Mouse (Mus musculus): ENCODE data around the gene Arhgap45. TPM values are rescaled to one million over a fixed set of nuclear protein-coding genes. Genes with fewer than 3 reads are reported as not detected.

Gene Arhgap45
- total and polyA plus RNA-seq, 2 experiments from 2014 or later = 1.7 to 2.3 TPM

- WGBS = 94% methylated on average over 21 of the region's 21 CpGs
- no peaks in the 10 kb centered on the region for H3K9me3 ChIP-seq (ENCODE audit: low read length)
- no peak overlapping the region for H3K4me3 ChIP-seq (ENCODE audit: low read depth, low read length)
- H3K36me3 ChIP-seq (ENCODE audit: insufficient read depth) = peaks cover 42% of the 10 kb centered on the region
- no peak for TF ChIP-seq CTCF (IDR thresholded peaks at IDR 0.05; ENCODE audit: low read depth)
- no peak overlapping the region for H3K27ac ChIP-seq (ENCODE audit: low read depth, low read length)
- peaks cover 12% of the 10 kb centered on the region for H3K27me3 ChIP-seq (ENCODE audit: insufficient read depth, low read length)
- H3K9ac ChIP-seq = no peak overlapping the region
- no peak overlapping the region for H3K4me2 ChIP-seq (ENCODE audit: low read depth)
- DNase-seq (no peak), ATAC-seq (no peak)
- H3K4me1 ChIP-seq (ENCODE audit: insufficient read depth) = no peaks in the 10 kb centered on the region
Measured at GRCm38 (mm10) chr10:79974087-79974486, 42.4 kb upstream of the Arhgap45 start.

- Histone ChIP-seq H3K27ac (ENCODE audit: low read depth, low read length) (no peak overlapping the region), H3K9ac (no peak overlapping the region), H3K4me3 (ENCODE audit: low read depth, low read length) (no peak overlapping the region), H3K27me3 (ENCODE audit: insufficient read depth, low read length) (peaks cover 12% of the 10 kb centered on the region), H3K36me3 (ENCODE audit: insufficient read depth) (peaks cover 45% of the 10 kb centered on the region), H3K9me3 (ENCODE audit: low read length) (no peaks in the 10 kb centered on the region), H3K4me1 (ENCODE audit: insufficient read depth) (no peaks in the 10 kb centered on the region), H3K4me2 (ENCODE audit: low read depth) (no peak overlapping the region)
- ATAC-seq (no peak), DNase-seq (no peak)
- WGBS = 89% methylated on average over 8 of the region's 8 CpGs
- TF ChIP-seq CTCF (IDR thresholded peaks at IDR 0.05; ENCODE audit: low read depth) = no peak
Measured at GRCm38 (mm10) chr10:79974668-79975067, 41.8 kb upstream of the Arhgap45 start.

DNA sequence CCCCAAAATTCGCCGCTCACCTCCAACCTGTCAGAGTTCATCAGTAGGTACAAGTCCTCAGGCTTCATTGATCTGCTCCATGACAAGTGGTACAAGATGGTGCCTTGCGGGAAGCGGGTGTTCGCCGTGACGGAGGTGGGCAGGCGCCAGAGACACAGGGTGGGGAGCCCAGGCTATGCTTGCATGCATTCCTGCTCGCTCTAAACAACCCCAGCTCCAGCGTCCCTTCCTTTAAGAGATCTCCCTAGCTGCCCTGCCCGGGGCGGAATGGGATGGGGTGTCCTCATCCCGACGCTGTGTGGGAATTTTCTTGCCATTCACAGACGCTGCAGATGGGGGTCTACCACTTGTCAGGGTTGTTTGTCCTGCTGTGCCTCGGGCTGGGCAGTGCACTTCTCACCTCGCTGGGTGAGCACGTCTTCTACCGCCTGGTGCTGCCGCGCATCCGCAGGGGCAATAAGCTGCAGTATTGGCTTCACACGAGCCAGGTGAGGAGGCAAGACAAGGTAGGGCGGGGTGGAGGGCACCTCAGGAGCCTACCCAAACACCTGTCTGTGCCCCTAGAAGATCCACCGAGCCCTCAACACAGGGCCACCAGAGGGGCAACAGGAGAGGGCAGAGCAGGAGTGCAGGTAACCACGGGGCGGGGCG, 40.3 kb upstream of the Arhgap45 start:
- no peaks in the 10 kb centered on the region for H3K4me1 ChIP-seq (ENCODE audit: insufficient read depth)
- WGBS = 90% methylated on average over 27 of the region's 28 CpGs
- no peak overlapping the region for H3K4me3 ChIP-seq (ENCODE audit: low read depth, low read length)
- ATAC-seq (no peak), DNase-seq (no peak)
- no peak for TF ChIP-seq CTCF (IDR thresholded peaks at IDR 0.05; ENCODE audit: low read depth)
- no peak overlapping the region for H3K27ac ChIP-seq (ENCODE audit: low read depth, low read length)
- no peaks in the 10 kb centered on the region for H3K9me3 ChIP-seq (ENCODE audit: low read length)
- no peak overlapping the region for H3K9ac ChIP-seq
- H3K27me3 ChIP-seq (ENCODE audit: insufficient read depth, low read length) = peaks cover 11% of the 10 kb centered on the region
- H3K36me3 ChIP-seq (ENCODE audit: insufficient read depth) = peaks cover 45% of the 10 kb centered on the region
- H3K4me2 ChIP-seq (ENCODE audit: low read depth) = no peak overlapping the region

DNA sequence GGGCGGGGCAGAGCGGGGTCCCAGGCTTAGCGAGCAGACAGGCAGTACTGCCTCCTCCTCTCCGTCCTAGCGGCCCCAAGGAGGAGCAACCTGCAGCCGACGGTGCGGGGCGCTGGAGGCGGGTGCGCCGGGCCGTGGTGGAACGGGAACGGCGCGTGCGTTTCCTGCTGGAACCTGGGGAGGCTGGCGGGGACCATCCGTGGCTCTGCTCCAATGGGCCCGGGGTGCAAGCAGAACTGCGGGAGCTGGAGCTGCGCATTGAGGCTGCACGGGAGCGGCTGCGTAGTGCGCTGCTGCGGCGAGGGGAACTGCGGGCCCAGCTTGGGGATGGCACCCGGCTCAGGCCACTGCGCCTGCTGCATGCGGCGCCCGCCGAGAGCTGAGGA, 39.7 kb upstream of the Arhgap45 start:
- no peak for TF ChIP-seq CTCF (IDR thresholded peaks at IDR 0.05; ENCODE audit: low read depth)
- Histone ChIP-seq H3K4me3 (ENCODE audit: low read depth, low read length) (no peak overlapping the region), H3K9ac (no peak overlapping the region), H3K27me3 (ENCODE audit: insufficient read depth, low read length) (peaks cover 6% of the 10 kb centered on the region), H3K27ac (ENCODE audit: low read depth, low read length) (no peak overlapping the region), H3K9me3 (ENCODE audit: low read length) (no peaks in the 10 kb centered on the region), H3K36me3 (ENCODE audit: insufficient read depth) (peaks cover 45% of the 10 kb centered on the region), H3K4me2 (ENCODE audit: low read depth) (no peak overlapping the region), H3K4me1 (ENCODE audit: insufficient read depth) (no peaks in the 10 kb centered on the region)
- no peak for ATAC-seq
- WGBS = 79% methylated on average over 29 of the region's 36 CpGs
- no peak for DNase-seq

DNA sequence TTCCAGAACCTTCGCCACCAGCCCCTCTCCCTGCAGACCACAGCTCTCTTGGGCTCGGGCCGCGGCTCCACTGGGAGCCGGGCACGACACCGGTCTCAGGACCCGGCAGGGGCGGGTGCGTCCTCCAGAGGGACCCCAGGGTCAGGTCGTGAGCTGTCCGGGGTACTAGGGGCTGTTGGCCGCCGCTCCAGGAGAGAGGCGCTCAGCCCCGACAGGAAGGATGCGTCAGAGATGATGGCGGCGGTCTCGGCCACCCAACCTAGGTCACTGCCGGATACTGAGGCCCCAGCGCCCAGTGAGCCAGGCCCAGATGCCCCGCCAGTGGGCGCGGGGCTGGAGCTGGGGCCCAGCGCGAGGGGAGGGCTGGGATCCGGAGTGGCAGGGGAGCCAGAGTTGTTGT, 39.1 kb upstream of the Arhgap45 start:
- Histone ChIP-seq H3K27me3 (ENCODE audit: insufficient read depth, low read length) (no peaks in the 10 kb centered on the region), H3K36me3 (ENCODE audit: insufficient read depth) (peaks cover 45% of the 10 kb centered on the region), H3K27ac (ENCODE audit: low read depth, low read length) (no peak overlapping the region), H3K4me1 (ENCODE audit: insufficient read depth) (no peaks in the 10 kb centered on the region), H3K9me3 (ENCODE audit: low read length) (no peaks in the 10 kb centered on the region), H3K4me3 (ENCODE audit: low read depth, low read length) (no peak overlapping the region), H3K4me2 (ENCODE audit: low read depth) (no peak overlapping the region), H3K9ac (no peak overlapping the region)
- no peak for ATAC-seq
- WGBS = 86% methylated on average over 28 of the region's 28 CpGs
- TF ChIP-seq CTCF (IDR thresholded peaks at IDR 0.05; ENCODE audit: low read depth) = no peak
- DNase-seq = no peak

DNA sequence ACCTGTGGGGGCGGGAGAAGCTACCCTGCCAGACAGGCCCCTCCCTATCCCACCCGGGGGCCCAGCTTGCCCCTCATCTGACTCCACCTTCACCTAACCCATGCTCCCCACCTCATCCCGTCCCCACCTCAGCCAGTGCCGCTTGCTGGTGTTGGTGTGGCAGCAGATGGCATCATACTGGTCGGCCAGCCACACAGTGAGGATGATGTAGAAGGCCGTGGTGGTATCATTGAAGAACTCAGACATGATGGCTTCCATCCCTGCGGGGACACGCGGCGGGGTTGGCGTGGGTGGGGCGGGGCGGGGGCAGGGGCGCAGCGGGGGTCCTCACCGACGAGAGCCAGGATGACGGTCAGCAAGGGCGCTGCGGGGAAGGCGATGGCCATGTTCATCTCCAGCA, 38.4 kb upstream of the Arhgap45 start:
- H3K36me3 ChIP-seq (ENCODE audit: insufficient read depth) = peaks cover 45% of the 10 kb centered on the region
- WGBS = 91% methylated on average over 21 of the region's 21 CpGs

DNA sequence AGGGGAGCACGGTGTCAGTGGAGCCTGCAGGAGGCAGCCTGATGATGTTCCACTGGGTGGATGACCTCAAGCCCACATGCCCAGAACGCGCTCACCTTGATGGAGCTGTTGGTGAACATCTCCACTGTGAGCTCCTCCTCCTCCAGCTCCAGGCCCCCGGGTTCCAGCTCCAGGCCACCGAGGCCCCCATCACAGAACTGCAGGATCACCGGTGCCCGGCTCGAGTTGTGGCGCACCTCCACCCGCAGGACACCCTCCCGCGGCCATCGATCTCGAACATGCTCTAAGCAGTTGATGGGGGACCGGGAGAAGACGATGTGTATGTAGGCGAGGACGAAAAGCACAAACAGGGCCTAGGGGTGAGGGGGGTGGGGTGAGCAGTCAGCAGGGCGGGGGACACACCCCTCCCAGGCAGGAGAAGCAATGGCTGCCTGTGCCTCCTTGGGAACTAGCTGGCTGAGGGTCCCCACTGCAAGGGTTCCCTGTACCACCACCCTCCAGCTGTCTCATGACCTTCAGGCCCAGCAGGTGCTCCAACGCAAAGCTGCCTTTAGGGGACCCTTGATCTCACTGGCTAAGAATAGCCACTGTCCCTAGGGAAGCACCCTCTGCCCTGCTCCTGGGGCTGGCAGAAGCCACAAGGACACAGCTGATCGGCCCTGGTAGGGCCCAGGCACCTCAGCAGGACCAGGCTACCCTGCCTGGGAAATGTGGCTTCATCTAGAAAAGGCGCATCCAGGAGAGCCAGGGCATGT, 36.9 kb upstream of the Arhgap45 start:
- H3K9ac ChIP-seq = no peak overlapping the region
- WGBS = 92% methylated on average over 22 of the region's 22 CpGs
- DNase-seq = no peak
- no peaks in the 10 kb centered on the region for H3K27me3 ChIP-seq (ENCODE audit: insufficient read depth, low read length)
- H3K9me3 ChIP-seq (ENCODE audit: low read length) = no peaks in the 10 kb centered on the region
- no peak overlapping the region for H3K27ac ChIP-seq (ENCODE audit: low read depth, low read length)
- no peak for ATAC-seq
- peaks cover 45% of the 10 kb centered on the region for H3K36me3 ChIP-seq (ENCODE audit: insufficient read depth)
- H3K4me3 ChIP-seq (ENCODE audit: low read depth, low read length) = no peak overlapping the region
- peaks cover 8% of the 10 kb centered on the region; the same call in 1 of the 2 replicates for H3K4me1 ChIP-seq (ENCODE audit: insufficient read depth)
- no peak for TF ChIP-seq CTCF (IDR thresholded peaks at IDR 0.05; ENCODE audit: low read depth)
- H3K4me2 ChIP-seq (ENCODE audit: low read depth) = no peak overlapping the region

More for the DNA sequence above, 38.4 kb upstream of the Arhgap45 start:
- Histone ChIP-seq H3K4me2 (ENCODE audit: low read depth) (no peak overlapping the region), H3K27ac (ENCODE audit: low read depth, low read length) (no peak overlapping the region), H3K4me3 (ENCODE audit: low read depth, low read length) (no peak overlapping the region), H3K9ac (no peak overlapping the region), H3K4me1 (ENCODE audit: insufficient read depth) (peaks cover 3% of the 10 kb centered on the region; the same call in 1 of the 2 replicates), H3K27me3 (ENCODE audit: insufficient read depth, low read length) (no peaks in the 10 kb centered on the region), H3K9me3 (ENCODE audit: low read length) (no peaks in the 10 kb centered on the region)
- TF ChIP-seq CTCF (IDR thresholded peaks at IDR 0.05; ENCODE audit: low read depth) = no peak
- no peak for ATAC-seq
- no peak for DNase-seq

Data from forebrain, postnatal 0 days (tissue).